Mouse (Mus musculus): ENCODE data around the gene Tbrg1.

Gene Tbrg1

GRCm38 (mm10) chr9:37656931-37657481 lies at the start of gene Tbrg1:
TSS of gene Tbrg1 (minus strand) at chr9:37657312.
- DNase-seq (ENCODE audit: low spot score in 2 of 2) = peak; percentile 39 to 71

- DNase-seq (ENCODE audit: low spot score in 2 of 2) = no peak
These were observed 33.0 kb upstream of the Tbrg1 start for GRCm38 (mm10) chr9:37689970-37690686.

GRCm38 (mm10) chr9:37687941-37688303 lies 30.8 kb upstream of the Tbrg1 start:
- DNase-seq (ENCODE audit: low spot score in 2 of 2) = no peak

GRCm38 (mm10) chr9:37687288-37687940 lies 30.3 kb upstream of the Tbrg1 start:
- no peak for DNase-seq (ENCODE audit: low spot score in 2 of 2)

- DNase-seq (ENCODE audit: low spot score in 2 of 2) = no peak
These were observed 24.0 kb upstream of the Tbrg1 start for GRCm38 (mm10) chr9:37681123-37681522.

GRCm38 (mm10) chr9:37675287-37675686 lies 18.2 kb upstream of the Tbrg1 start:
- DNase-seq (ENCODE audit: low spot score in 2 of 2) = no peak

GRCm38 (mm10) chr9:37670261-37670660 lies 13.1 kb upstream of the Tbrg1 start:
- DNase-seq (ENCODE audit: low spot score in 2 of 2) = no peak

GRCm38 (mm10) chr9:37669678-37670077 lies 12.6 kb upstream of the Tbrg1 start:
- DNase-seq (ENCODE audit: low spot score in 2 of 2) = no peak

GRCm38 (mm10) chr9:37669115-37669514 lies 12.0 kb upstream of the Tbrg1 start, which contains the start of gene Panx3:
TSS of gene Panx3 (minus strand) at chr9:37669235.
- no peak for DNase-seq (ENCODE audit: low spot score in 2 of 2)

GRCm38 (mm10) chr9:37666045-37666444 lies 8.9 kb upstream of the Tbrg1 start:
- no peak for DNase-seq (ENCODE audit: low spot score in 2 of 2)

GRCm38 (mm10) chr9:37664604-37665003 lies 7.5 kb upstream of the Tbrg1 start:
- DNase-seq (ENCODE audit: low spot score in 2 of 2) = no peak

- DNase-seq (ENCODE audit: low spot score in 2 of 2) = no peak
These were observed 6.1 kb upstream of the Tbrg1 start for GRCm38 (mm10) chr9:37663210-37663609.

- no peak for DNase-seq (ENCODE audit: low spot score in 2 of 2)
These were observed 2.3 kb upstream of the Tbrg1 start for GRCm38 (mm10) chr9:37659413-37659812.

GRCm38 (mm10) chr9:37656439-37656881 lies 652 bp downstream of the Tbrg1 start:
- no peak for DNase-seq (ENCODE audit: low spot score in 2 of 2)

- DNase-seq (ENCODE audit: low spot score in 2 of 2) = no peak
These were observed 1.2 kb downstream of the Tbrg1 start for GRCm38 (mm10) chr9:37655961-37656360.

- DNase-seq (ENCODE audit: low spot score in 2 of 2) = no peak
These were observed 3.3 kb downstream of the Tbrg1 start for GRCm38 (mm10) chr9:37653836-37654235.

- DNase-seq (ENCODE audit: low spot score in 2 of 2) = no peak
These were observed 6.5 kb downstream of the Tbrg1 start for GRCm38 (mm10) chr9:37650639-37651038.

GRCm38 (mm10) chr9:37646246-37646645 lies 10.9 kb downstream of the Tbrg1 start:
- DNase-seq (ENCODE audit: low spot score in 2 of 2) = no peak

- no peak for DNase-seq (ENCODE audit: low spot score in 2 of 2)
These were observed 18.4 kb downstream of the Tbrg1 start for GRCm38 (mm10) chr9:37638721-37639120.

- DNase-seq (ENCODE audit: low spot score in 2 of 2) = no peak
These were observed 20.1 kb downstream of the Tbrg1 start for GRCm38 (mm10) chr9:37636800-37637542.

- peak; percentile 28 to 53 for DNase-seq (ENCODE audit: low spot score in 2 of 2)
These were observed 20.8 kb downstream of the Tbrg1 start for GRCm38 (mm10) chr9:37636335-37636734.

- DNase-seq (ENCODE audit: low spot score in 2 of 2) = no peak
These were observed 22.8 kb downstream of the Tbrg1 start for GRCm38 (mm10) chr9:37634269-37634668.

Measured in frontal cortex, postnatal 10 days (tissue).